Mouse (Mus musculus) hindbrain, embryonic 14.5 days (tissue): Measurements from ENCODE around the gene Dip2c. TPM values are rescaled to one million over a fixed set of nuclear protein-coding genes. Genes with fewer than 3 reads are reported as not detected.
A peak's percentile ranks its signal among the peaks of the same experiment; 100 is the strongest.

ENCODE experiments used
- ATAC-seq: fragments of 200-750 bp; cut with Nextera tagmentation; 2 replicates; pipeline ENCODE4 v1.8.0; 2017; ENCODE audit warnings: moderate number of reproducible peaks, mild to moderate bottlenecking, moderate TSS enrichment, moderate library complexity; ENCODE audit not compliant: low FRiP score
- DNase-seq: peaks from one replicate; pipeline ENCODE4 v3.0.0-alpha.2; 2015; ENCODE audit warnings: low spot score
- H3K27ac ChIP-seq: fragments of 300-500 bp; sonication (generic); 2 replicates; pipeline ENCODE4 v1.5.1; 2014; ENCODE audit warnings: mild to moderate bottlenecking, moderate library complexity
- H3K27me3 ChIP-seq: fragments of 300-500 bp; sonication (generic); 2 replicates; pipeline ENCODE4 v1.6.1; 2014; ENCODE audit warnings: mild to moderate bottlenecking, low read length, mixed read lengths; ENCODE audit not compliant: control insufficient read depth, insufficient read depth
- H3K36me3 ChIP-seq: fragments of 300-500 bp; sonication (generic); replicated peaks from 2 replicates; pipeline ENCODE4 v1.6.1; 2014; ENCODE audit not compliant: control insufficient read depth, insufficient read depth
- H3K4me1 ChIP-seq: fragments of 300-500 bp; sonication (generic); replicated peaks from 2 replicates; pipeline ENCODE4 v1.6.1; 2014; ENCODE audit warnings: antibody characterized with exemption, low read length, mixed read lengths; ENCODE audit not compliant: control insufficient read depth, insufficient read depth
- H3K4me2 ChIP-seq: fragments of 300-500 bp; sonication (generic); replicated peaks from 2 replicates; pipeline ENCODE4 v1.6.1; 2014; ENCODE audit warnings: mild to moderate bottlenecking, moderate library complexity
- H3K4me3 ChIP-seq: fragments of 300-500 bp; sonication (generic); replicated peaks from 2 replicates; pipeline ENCODE4 v1.5.1; 2014; ENCODE audit warnings: mild to moderate bottlenecking, low read length
- H3K9ac ChIP-seq: fragments of 300-500 bp; sonication (generic); 2 replicates; pipeline ENCODE4 v1.6.1; 2014
- H3K9me3 ChIP-seq: fragments of 300-500 bp; sonication (generic); 2 replicates; pipeline ENCODE4 v1.6.1; 2016; ENCODE audit warnings: low read length; ENCODE audit not compliant: control insufficient read depth
- WGBS: fragments of 180-500 bp; shearing (Covaris S2); extraction: QIAGEN DNeasy Blood & Tissue Kit; methylation state at CpG from one replicate; pipeline ENCODE4 v1.1.7; 2014; 5-methylcytosine and 5-hydroxymethylcytosine counted together
- polyA plus RNA-seq: library from polyadenylated mRNA; unstranded; fragments of >200 nt; fragmentation: Nextera tagmentation; extraction: Ambion mirVana; gene quantifications from 2 replicates; pipeline ENCODE4 v1.2.1, GENCODE M21; 2014

The Dip2c gene
- polyA plus RNA-seq, 1 experiment from 2014 or later: 24.0 TPM

- no peak overlapping the region for H3K4me2 ChIP-seq
- no peak overlapping the region for H3K4me3 ChIP-seq
- H3K4me1 ChIP-seq: no peaks in the 10 kb centered on the region
- no peak overlapping the region for H3K9ac ChIP-seq
- H3K27me3 ChIP-seq: no peaks in the 10 kb centered on the region
- no peak for DNase-seq
- H3K9me3 ChIP-seq: no peaks in the 10 kb centered on the region
- H3K27ac ChIP-seq: no peak overlapping the region
- ATAC-seq: no peak
- 91% methylated on average over 4 of the region's 4 CpGs for whole genome bisulfite sequencing
- peaks cover 14% of the 10 kb centered on the region for H3K36me3 ChIP-seq
These were observed 302.1 kb downstream of the Dip2c start for GRCm38 (mm10) chr13:9578456-9578855.

- Histone ChIP-seq H3K9me3 (no peaks in the 10 kb centered on the region), H3K36me3 (peaks cover 11% of the 10 kb centered on the region), H3K4me3 (no peak overlapping the region), H3K27me3 (no peaks in the 10 kb centered on the region), H3K9ac (no peak overlapping the region), H3K27ac (no peak overlapping the region), H3K4me1 (no peaks in the 10 kb centered on the region), H3K4me2 (no peak overlapping the region)
- DNase-seq: no peak
- ATAC-seq: no peak
These were observed 305.5 kb downstream of the Dip2c start for GRCm38 (mm10) chr13:9581821-9582220.

GRCm38 (mm10) chr13:9583579-9583978 lies 307.3 kb downstream of the Dip2c start:
- no peak for ATAC-seq
- H3K27ac ChIP-seq: no peak overlapping the region
- DNase-seq: no peak

GRCm38 (mm10) chr13:9599334-9600096 lies 323.2 kb downstream of the Dip2c start:
- DNase-seq (no peak), ATAC-seq (no peak)
- WGBS: 78% methylated on average over 6 of the region's 6 CpGs
- Histone ChIP-seq H3K4me2 (no peak overlapping the region), H3K4me1 (no peaks in the 10 kb centered on the region), H3K27me3 (no peaks in the 10 kb centered on the region), H3K9me3 (no peaks in the 10 kb centered on the region), H3K27ac (no peak overlapping the region), H3K9ac (no peak overlapping the region), H3K36me3 (peaks cover 20% of the 10 kb centered on the region), H3K4me3 (no peak overlapping the region)

More at GRCm38 (mm10) chr13:9583579-9583978, 307.3 kb downstream of the Dip2c start:
- H3K27me3 ChIP-seq: no peaks in the 10 kb centered on the region
- H3K4me3 ChIP-seq: no peak overlapping the region
- no peaks in the 10 kb centered on the region for H3K4me1 ChIP-seq
- H3K9me3 ChIP-seq: no peaks in the 10 kb centered on the region
- no peak overlapping the region for H3K9ac ChIP-seq
- H3K4me2 ChIP-seq: no peak overlapping the region
- H3K36me3 ChIP-seq: no peaks in the 10 kb centered on the region; the same call in 1 of the 2 replicates

GRCm38 (mm10) chr13:9601350-9601749 lies 325.0 kb downstream of the Dip2c start:
- Histone ChIP-seq H3K4me2 (no peak overlapping the region), H3K9me3 (no peaks in the 10 kb centered on the region), H3K4me3 (no peak overlapping the region), H3K9ac (no peak overlapping the region), H3K36me3 (peaks cover 38% of the 10 kb centered on the region), H3K27me3 (no peaks in the 10 kb centered on the region), H3K27ac (no peak overlapping the region), H3K4me1 (no peaks in the 10 kb centered on the region)
- ATAC-seq (no peak), DNase-seq (no peak)
- WGBS: 83% methylated on average over 3 of the region's 3 CpGs

- Histone ChIP-seq H3K4me1 (no peaks in the 10 kb centered on the region), H3K4me3 (no peak overlapping the region), H3K27me3 (no peaks in the 10 kb centered on the region), H3K36me3 (peaks cover 39% of the 10 kb centered on the region), H3K27ac (no peak overlapping the region), H3K9ac (no peak overlapping the region), H3K9me3 (no peaks in the 10 kb centered on the region), H3K4me2 (no peak overlapping the region)
- DNase-seq: no peak
- WGBS: 97% methylated on average over 1 of the region's 1 CpGs
- no peak for ATAC-seq
These were observed 334.9 kb downstream of the Dip2c start for GRCm38 (mm10) chr13:9611229-9611628.

GRCm38 (mm10) chr13:9632684-9633083 lies 356.4 kb downstream of the Dip2c start:
- no peak for ATAC-seq
- no peak overlapping the region for H3K4me2 ChIP-seq
- no peak overlapping the region for H3K9ac ChIP-seq
- no peak overlapping the region for H3K27ac ChIP-seq
- no peak for DNase-seq
- 61% methylated on average over 2 of the region's 2 CpGs for WGBS
- no peaks in the 10 kb centered on the region for H3K27me3 ChIP-seq
- H3K4me1 ChIP-seq: no peaks in the 10 kb centered on the region
- H3K4me3 ChIP-seq: no peak overlapping the region
- no peaks in the 10 kb centered on the region for H3K9me3 ChIP-seq
- peaks cover 18% of the 10 kb centered on the region for H3K36me3 ChIP-seq

- ATAC-seq: no peak
- WGBS: 91% methylated on average over 2 of the region's 2 CpGs
- peaks cover 7% of the 10 kb centered on the region for H3K36me3 ChIP-seq
- no peak overlapping the region for H3K9ac ChIP-seq
- H3K27me3 ChIP-seq: no peaks in the 10 kb centered on the region
- DNase-seq: no peak
- no peak overlapping the region for H3K27ac ChIP-seq
- H3K9me3 ChIP-seq: no peaks in the 10 kb centered on the region
- H3K4me2 ChIP-seq: no peak overlapping the region
- H3K4me3 ChIP-seq: no peak overlapping the region
- H3K4me1 ChIP-seq: no peaks in the 10 kb centered on the region
These were observed 359.6 kb downstream of the Dip2c start for GRCm38 (mm10) chr13:9635951-9636350.

GRCm38 (mm10) chr13:9636505-9636904 lies 360.2 kb downstream of the Dip2c start:
- Histone ChIP-seq H3K4me2 (no peak overlapping the region), H3K9me3 (no peaks in the 10 kb centered on the region), H3K36me3 (peaks cover 7% of the 10 kb centered on the region), H3K4me3 (no peak overlapping the region), H3K27me3 (no peaks in the 10 kb centered on the region), H3K9ac (no peak overlapping the region), H3K4me1 (no peaks in the 10 kb centered on the region), H3K27ac (no peak overlapping the region)
- DNase-seq (no peak), ATAC-seq (peak; percentile 59; the same call in 1 of the 2 replicates)
- 51% methylated on average over 4 of the region's 4 CpGs for WGBS

- ATAC-seq: no peak
- Histone ChIP-seq H3K9me3 (no peaks in the 10 kb centered on the region), H3K27ac (no peak overlapping the region), H3K4me3 (no peak overlapping the region), H3K4me2 (no peak overlapping the region), H3K9ac (no peak overlapping the region), H3K36me3 (peaks cover 7% of the 10 kb centered on the region), H3K4me1 (no peaks in the 10 kb centered on the region), H3K27me3 (no peaks in the 10 kb centered on the region)
- no peak for DNase-seq
- WGBS: 74% methylated on average over 3 of the region's 3 CpGs
These were observed 361.6 kb downstream of the Dip2c start for GRCm38 (mm10) chr13:9637949-9638348.
